Mouse (Mus musculus) monocyte, adult 5-6 weeks (primary cell): ENCODE data around the gene Cenpl. TPM values are rescaled to one million over a fixed set of nuclear protein-coding genes. Genes with fewer than 3 reads are reported as not detected.

Source experiments
- ATAC-seq: fragments of 153-309, 156-312 bp; replicated peaks from 2 replicates; pipeline ENCODE4 v1.8.0; 2017; ENCODE audit warnings: mild to moderate bottlenecking; ENCODE audit not compliant: low TSS enrichment, insufficient number of reproducible peaks, severe bottlenecking, poor library complexity, low FRiP score
- total RNA-seq: library from RNA; stranded (forward); fragments of 200-1000, 200-491, 200-594 nt; gene quantifications from 3 replicates; pipeline ENCODE4 v1.2.3, GENCODE M21; 2017

Gene Cenpl
- total RNA-seq, 1 experiment from 2014 or later = 3.1 TPM

DNA sequence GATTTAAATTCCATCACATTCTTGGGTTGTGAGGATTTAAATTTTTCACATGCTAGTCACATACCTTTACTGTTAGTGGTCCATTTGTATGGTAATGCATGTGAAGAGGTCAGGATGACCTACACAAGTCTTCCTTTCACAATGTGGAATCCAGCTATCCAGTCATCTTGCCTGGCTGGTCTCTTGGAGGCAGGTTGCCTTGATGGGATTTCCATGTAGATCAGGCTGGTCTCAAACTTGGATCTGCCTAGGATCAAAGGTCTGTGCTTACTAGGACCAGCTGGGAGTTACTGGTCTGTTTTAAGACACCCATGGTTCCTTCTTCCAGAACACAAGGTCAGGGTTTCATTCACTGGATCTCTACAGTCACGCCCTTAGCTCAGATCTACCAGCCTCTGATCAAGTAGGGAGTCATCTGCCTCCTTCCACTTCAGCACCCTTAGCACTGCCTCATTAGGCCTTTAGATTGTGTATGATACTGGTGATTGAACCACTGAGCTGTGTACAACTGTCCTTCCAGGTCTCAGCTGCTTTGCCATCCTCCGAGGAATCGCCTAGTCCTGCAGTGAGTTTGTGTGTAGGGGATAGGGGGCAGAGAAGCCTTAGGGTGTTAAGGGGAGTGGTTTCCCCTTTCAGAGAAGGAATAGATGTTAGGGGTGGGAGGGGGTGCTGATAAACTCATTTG is 30.6 kb upstream of the Cenpl start:
- no peak for ATAC-seq

DNA sequence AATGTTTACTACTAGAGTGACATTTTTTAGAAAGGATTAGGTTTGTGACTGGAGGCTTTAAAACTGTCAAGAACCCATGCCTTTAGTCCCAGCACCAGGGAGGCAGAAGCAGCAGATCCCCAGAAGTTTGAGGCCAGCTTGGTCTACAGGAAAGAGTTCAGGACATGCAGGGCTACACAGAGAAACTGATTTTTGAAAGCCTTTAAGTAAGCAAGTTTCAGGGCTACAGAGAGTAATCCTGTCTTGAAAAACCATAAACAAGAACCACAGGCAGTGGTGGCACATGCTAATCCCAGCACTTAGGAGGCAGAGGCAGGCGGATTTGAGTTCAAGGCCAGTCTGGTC is 30.1 kb upstream of the Cenpl start:
- ATAC-seq = no peak

DNA sequence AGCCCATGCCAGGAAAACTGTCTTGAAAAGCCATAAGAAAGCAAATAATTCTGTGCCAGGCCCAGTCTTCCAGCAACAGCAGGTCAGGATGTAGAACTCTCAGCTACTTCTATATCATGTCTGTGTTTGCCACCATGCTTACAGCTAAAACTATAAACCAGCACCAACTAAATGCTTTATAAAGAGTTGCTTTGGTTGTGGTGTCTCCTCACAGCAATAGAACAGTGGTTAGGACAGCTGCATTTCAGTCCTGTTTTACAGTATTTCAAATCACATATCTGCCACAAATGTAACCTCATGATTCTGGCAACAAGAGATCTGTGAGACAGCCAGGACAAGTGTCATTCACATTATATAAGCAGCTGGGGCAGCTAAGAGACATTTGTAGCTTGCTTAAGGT is 29.7 kb upstream of the Cenpl start:
- ATAC-seq = no peak

DNA sequence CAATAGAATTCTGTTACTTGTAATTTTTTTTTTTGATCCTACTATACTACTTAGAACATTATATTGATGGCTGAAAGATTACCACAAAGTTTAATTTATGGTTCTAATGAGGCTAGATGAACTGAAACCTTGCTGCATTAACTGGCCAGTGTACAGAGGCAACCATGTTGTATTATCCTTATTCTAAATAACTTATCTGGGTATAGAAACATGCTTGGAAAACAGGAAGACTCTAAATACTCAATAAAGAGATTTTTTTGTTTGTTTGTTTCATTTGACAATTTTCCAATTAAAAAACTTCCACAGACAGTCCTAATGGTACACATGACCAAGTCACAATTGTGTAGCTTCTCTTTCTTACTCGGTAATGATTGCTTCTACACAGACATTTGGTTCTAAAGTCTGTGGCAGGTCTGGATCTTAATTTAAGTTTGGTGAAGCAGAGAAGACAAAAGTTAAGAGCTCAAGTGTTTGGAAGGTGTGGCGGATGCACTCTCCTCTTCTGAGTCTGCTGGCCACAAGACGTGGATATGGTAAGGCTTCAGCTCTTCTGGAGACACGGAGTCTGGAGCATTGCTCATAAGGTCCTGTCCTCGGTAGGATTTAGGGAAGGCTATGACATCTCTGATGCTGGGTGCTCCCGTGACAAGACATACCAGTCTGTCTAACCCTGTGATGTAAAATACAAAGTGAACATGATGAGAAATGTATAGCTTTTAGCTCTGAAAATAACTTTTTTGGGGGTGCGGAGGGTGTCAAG is 29.1 kb upstream of the Cenpl start:
- no peak for ATAC-seq

DNA sequence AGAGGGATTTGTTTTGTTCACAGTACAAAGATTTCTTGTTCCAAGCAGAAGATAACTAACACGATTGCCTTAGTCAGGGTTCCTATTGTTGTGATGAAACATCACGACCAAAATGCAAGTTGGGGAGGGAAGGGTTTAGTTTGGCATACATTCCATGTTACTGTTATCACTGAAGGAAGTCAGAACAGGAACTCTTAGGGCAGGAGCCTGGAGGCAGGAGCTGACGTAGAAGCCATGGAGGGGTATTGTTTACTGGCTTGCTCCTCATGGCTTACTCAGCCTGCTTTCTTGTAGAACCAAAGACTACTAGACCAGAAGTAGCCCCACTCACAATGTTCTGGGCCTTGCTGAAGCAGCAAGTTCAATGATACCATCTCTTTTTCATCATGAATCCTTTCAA is 23.5 kb upstream of the Cenpl start:
- no peak for ATAC-seq

DNA sequence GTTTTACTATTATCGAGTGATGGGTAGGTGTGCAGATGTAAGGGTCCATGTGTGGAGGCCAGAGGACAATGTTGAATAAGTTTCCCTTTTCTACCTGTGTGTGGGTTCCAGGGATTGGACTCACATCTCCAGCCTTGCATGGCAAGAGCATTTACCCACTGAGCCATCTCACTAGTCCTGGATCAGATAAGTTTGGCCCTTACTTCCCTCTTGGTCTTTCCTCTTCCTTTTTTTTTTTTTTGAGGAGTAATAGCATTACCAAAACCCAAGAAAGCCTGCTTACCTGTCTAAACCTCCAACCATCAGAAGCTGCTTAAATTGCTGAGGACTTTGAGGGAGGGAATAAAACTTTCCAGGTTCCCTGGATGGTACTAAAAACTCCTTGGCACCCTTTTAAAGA is 13.3 kb upstream of the Cenpl start:
- no peak for ATAC-seq

DNA sequence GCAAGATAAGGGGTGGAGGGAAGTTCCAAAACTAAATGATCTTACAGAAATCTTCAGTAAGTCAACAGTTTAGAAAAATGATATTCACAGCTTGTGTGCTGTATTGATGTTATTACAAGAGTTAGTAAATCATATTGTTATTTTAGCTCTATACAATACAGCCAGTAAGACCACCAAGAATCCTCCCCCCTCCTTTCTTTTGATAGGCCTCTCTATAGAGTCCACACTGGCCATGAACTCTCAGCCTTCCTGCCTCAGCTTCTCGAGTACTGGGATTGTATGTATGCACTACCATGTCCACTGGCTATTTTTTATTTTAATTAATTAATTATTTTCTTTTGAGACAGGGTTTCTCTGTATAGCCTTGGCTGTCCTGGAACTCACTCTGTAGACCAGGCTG is 7.2 kb upstream of the Cenpl start:
- no peak for ATAC-seq

DNA sequence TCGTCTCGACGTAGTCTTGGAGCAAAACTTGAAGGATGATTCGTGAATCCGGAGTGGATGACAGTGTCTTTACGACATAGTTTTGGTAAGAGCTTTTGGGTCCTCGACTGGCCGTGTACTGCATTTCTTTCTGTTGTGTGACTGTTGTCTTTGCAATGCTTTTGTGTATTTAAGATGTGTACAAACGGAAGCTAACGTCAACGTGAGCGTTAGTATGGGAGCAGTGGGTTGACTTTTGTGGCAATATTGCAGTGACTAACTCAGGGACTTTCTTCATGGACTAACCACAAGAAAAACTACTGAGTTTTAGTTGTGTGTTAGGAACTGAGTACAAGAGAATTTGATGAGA is 733 bp downstream of the Cenpl start:
- no peak for ATAC-seq

DNA sequence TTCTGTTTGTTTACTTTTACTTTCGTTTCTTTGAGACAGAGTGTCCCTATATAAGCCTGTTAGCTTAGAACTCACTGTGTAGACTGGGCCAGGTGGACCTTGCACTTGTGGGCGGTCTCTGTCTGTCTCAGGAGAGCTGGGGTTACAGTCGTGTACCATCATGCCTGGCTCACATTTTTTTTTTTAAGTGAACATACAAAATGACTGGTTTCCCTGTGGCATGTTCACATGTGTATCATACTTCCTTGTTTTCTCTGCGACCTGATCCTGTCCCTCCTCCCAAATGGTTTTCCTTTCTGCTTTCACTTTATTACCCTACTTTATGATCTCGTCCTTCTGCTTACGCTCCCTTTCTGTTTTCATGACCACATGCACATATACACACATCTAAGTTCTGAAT is 5.7 kb downstream of the Cenpl start:
- ATAC-seq = peak; percentile 48

DNA sequence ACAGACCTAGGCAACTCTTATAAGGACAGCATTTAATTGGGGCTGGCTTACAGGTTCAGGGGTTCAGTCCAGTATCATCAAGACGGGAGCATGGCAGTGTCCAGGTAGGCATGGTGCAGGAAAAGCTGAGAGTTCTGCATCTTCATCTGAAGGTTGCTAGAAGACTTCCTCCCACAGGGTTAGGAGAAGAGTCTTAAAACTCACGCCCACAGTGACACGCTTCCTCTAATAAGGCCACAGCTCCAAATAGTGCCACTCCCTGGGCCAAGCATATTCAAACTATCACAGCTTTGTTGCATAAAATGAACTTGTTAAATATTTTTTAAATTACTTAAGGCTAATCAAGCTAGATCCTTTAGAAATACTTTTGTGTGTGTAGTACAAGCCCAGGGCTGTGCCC is 6.7 kb downstream of the Cenpl start:
- 0 out of 2 replicates have a peak, but pooled peaks have one; percentile 57 for ATAC-seq

DNA sequence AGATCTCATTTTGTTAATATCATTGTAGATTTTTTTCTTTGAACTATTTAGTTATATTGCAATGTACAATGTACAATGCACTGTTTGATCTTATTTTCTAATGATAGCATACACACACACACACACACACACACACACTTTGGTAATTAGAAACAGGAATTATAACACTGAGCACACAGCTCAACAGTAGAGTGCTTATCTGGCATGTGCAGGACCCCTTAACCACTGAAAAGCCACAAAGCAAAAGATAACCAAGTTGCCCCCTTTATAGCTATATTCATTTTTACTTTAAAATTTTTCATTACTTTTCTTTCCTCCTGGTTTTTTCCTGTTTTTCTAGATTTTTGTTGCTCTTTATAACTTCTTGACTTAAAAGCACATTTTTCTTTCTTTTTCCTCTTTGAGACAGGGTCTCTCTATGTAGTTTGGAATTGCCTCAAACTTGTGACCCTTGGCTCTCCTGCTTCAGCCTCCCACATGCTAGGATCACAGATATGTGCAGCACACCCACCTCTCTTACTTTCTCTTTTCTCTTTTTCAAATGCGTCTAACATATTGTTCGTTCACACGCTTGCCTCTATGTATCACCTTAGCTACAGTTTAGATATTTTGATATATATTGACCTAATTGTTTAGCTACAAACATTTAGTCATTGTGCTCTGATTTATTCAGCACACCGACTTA is 29.4 kb downstream of the Cenpl start:
- no peak for ATAC-seq

DNA sequence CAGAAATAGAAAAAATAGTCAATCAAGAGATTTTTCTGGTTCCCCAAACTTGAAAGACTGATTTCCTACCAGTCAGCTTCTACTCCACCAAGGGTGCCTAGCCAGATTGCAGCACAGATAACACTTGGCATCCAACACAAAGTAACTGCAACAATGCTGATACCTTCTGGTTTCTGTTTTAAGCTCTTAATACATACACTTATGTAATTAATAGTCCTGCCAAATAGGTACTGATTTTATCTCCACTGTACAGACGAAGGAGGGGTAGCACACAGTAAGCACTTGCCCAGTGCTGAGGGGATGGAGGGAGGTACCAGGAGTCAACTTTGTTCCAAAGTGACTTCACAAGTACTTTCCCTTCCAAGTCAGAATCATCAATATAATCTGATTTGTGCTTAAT is 33.3 kb downstream of the Cenpl start:
- no peak for ATAC-seq

DNA sequence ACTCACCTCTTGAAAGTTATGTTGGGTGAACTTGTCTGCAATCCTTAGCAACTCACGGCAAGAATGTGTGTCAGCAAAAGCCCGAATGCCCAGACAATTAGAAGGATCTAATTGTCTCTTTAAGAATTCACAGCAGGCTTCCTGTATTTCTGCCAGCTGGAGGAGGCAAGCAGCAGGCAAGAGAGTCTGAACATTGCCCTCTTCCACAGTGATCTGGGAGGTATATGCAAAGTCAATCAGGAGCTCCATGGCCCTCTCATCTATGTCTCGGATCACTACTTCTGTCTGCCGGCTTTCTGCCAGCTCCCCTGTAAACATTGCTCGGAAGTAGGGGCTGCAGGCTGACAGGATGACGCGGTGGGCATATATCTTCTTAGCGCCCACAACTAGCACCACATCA is 38.7 kb downstream of the Cenpl start:
- ATAC-seq = no peak

DNA sequence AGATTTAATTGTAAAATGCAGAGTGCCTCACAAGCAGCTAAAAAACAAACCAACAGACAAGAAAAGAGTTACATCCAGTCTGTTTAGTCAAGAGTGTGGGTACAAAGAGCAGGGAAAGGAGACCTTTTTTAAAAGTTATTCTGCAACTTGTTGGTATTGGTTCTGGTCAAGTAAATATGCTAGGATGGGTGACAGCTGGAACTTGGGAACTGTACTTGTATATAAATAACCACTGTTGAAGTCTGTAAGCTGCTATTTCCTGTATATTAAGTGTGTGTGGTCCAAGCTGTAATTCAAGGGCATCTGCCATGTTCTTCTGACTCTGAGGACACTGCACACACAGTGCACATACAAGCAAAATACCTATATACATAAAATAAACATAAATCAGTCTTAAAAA is 44.1 kb downstream of the Cenpl start:
- no peak for ATAC-seq

DNA sequence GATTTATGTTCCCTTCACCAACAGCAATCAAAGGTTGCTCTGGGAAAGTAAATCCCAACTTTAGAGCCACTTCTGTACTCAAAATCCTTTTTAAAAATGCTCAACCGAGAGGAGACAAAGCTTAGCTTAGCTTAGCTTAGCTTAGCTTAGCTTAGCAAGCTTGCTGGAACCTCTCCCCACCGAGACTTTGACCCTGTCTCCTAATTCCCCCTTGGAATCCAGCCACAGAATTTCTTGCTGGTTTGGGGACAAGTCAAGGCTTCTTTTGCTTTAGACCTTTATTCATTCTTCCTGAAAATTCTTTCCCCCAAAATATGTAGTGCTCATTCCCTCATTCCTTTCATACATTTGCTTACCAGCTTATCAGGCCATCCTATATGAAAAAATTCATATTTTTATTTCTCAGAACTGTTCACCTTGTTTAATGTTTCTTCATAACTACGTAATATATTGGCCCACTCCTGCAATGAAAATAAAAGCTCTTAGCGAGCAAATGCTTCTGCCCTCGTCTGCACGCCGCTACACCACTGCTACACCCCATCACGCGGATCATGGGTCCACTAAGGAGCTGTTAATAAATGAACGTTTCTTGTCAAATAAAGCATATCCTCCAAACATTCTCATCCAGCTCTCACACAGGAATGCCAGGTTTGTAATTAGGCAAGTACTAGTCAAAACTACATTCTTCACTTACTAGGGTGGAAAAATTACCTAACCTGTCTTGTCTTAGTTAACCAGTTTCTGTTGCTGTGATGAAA is 52.3 kb downstream of the Cenpl start:
- no peak for ATAC-seq

DNA sequence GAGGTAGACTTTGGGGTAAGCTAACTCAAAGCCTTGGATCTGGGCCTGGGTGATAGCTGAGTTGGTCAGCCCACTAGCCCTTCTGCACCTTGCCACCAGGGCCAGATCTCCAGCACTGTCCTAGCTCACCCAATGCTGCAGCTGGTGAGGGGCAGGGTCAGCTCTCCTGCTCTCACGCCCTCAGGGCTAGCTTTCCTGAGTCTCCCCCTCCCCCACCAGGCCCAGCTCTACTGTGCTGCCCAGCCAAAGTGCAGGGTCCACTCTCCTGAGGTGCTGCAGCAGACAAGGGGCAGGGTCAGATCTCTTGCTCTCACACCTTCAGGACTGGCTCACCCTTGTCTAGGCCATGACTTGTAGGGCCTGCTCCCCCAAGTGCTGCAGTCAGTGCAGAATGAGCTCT is 55.9 kb downstream of the Cenpl start:
- ATAC-seq = 0 out of 2 replicates have a peak, but pooled peaks have one; percentile 17

DNA sequence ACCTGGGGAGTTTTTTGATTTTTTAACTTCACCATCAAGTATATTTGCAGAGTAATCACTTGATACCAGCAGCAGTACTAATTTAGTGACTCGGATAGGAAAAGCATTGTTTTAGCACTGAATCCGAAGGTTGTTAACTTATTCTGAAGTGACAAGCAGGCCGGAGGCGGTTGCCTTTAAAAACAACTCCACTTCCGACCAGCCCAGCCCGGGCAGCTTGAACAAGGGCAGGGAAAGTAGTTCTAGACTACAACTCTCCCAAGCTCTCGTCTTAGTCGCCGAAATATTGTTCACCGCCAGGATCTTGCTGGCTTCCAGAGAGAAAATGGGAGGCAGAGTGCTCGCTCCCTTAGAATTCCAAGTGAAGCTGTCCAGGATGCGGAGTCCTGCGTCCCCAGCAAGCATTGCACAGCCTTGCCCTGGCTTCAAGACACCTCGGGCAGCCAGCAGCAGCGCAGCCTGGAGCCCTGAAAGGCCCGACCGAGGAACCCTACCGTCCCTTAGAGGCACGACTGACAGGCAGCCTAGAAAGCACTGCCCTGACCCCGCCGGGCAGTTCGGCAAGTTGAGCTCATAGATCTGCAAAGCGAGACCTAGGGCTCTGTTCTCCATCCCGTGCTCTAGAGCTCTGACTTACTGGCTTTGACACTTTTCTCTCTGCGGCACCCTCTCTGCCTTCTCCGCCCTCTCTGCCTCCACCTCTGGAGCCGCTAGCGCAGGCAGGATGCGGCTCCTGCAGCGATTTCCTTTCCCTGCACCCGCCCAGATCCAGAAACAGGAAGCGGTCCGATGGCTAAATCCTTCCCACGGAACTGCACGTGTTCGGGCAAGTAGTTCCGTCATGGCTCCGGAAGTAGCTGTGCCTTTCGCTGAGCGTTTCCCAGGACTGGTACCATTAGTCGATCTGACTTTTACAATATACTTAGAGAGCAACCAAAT is 60.5 kb downstream of the Cenpl start, which contains the start of gene Klhl20:
TSS of gene Klhl20 (minus strand) at position 786 of the 939 bp plus-strand sequence.
- peak; percentile 97 for ATAC-seq
